Mouse (Mus musculus) embryonic fibroblast, embryonic 13.5 days (primary cell): ENCODE measurements around the gene Leng9. TPM values are rescaled to one million over a fixed set of nuclear protein-coding genes. Genes with fewer than 3 reads are reported as not detected.
"Not testable (repeated sequence)": the region's sequence is repeated elsewhere in the genome, so short reads cannot be mapped to it uniquely, and the experiment has no call there.

Experiments used
- H3K27ac ChIP-seq: 2 replicates; pipeline ENCODE4 v1.5.1; 2012; ENCODE audit warnings: low read length, control low read depth, inconsistent platforms; ENCODE audit not compliant: insufficient read depth
- H3K4me1 ChIP-seq: 2 replicates; pipeline ENCODE4 v1.6.1; 2011; ENCODE audit warnings: low read length; ENCODE audit not compliant: control insufficient read depth, insufficient read depth
- H3K4me3 ChIP-seq: 2 replicates; pipeline ENCODE4 v1.5.1; 2011; ENCODE audit warnings: mild to moderate bottlenecking, control low read depth, low read length; ENCODE audit not compliant: insufficient read depth
- CTCF ChIP-seq: IDR thresholded peaks from 2 replicates; pipeline ENCODE4 v1.5.1; 2011; ENCODE audit warnings: mild to moderate bottlenecking, control low read depth, low read length, moderate library complexity, borderline replicate concordance; ENCODE audit not compliant: insufficient read depth
- POLR2A ChIP-seq: IDR thresholded peaks from 2 replicates; pipeline ENCODE4 v1.6.1; 2011; ENCODE audit warnings: low read depth, mild to moderate bottlenecking, control low read depth, low read length, moderate library complexity
- polyA plus RNA-seq: library from polyadenylated mRNA; stranded (reverse); fragments of >200 nt; gene quantifications from 2 replicates; pipeline ENCODE4 v1.2.4, GENCODE M21; 2011; ENCODE audit warnings: low read depth; ENCODE audit not compliant: missing spikeins, insufficient read length

Gene Leng9
- 2.3 and 2.5 TPM in 2 replicates for polyA plus RNA-seq

DNA sequence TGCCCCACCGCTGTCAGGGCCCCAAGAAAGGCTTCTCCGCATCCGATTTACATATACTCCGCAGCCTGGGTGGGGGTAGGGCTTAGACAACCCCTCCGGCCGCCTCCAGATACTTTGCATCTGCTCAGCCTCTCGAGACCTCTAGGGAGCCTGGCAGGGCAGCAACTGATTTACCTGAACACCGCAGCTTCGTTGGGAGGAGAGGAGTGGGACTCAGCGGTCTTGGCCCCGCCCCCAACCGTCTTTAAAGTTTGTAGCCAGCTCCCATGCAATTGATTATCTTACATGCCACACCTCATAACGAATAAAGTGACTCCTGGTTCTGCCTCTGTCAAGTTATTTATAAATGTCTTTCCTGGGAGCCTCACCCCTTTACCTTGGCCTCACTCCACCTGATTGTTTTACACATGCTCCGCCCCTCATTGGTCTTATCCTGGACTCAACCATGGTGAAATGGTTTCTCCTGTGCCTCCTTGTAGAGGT is at the start of gene Leng9:
Leng9 (minus strand) TSS at position 316 of the 483 bp plus-strand sequence.
- Histone ChIP-seq H3K27ac (peak within 1 kb of the TSS; percentile 91), H3K4me1 (0 out of 2 replicates have a peak, but pooled peaks cover 5% of the 10 kb centered on the region), H3K4me3 (peak within 1 kb of the TSS; percentile 43)
- TF ChIP-seq POLR2A = peak; percentile 1; the same call in 1 of the 2 replicates
- TF ChIP-seq CTCF = no peak

DNA sequence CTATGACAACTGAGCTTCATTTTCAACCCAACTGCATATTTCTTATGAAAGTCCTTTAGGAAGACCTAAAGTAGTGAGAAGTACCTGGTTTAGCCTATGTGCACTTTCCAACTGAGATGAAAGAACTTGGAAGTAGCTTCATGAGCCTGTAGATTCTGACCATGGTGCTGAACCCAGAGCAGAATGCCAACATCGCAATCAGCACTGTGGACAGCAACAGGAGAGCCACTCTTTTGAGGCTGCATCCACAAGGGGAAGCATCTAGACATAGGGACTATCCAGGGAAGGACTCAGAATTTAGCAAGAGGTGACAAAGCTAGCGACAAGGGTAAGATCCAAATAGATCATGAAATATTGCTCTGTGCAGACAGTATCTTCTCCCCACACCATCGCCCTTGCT is 28.3 kb upstream of the Leng9 start:
- TF ChIP-seq CTCF = no peak
- TF ChIP-seq POLR2A = no peak
- H3K27ac ChIP-seq = no peak overlapping the region
- no peaks in the 10 kb centered on the region for H3K4me1 ChIP-seq
- H3K4me3 ChIP-seq = no peak overlapping the region

DNA sequence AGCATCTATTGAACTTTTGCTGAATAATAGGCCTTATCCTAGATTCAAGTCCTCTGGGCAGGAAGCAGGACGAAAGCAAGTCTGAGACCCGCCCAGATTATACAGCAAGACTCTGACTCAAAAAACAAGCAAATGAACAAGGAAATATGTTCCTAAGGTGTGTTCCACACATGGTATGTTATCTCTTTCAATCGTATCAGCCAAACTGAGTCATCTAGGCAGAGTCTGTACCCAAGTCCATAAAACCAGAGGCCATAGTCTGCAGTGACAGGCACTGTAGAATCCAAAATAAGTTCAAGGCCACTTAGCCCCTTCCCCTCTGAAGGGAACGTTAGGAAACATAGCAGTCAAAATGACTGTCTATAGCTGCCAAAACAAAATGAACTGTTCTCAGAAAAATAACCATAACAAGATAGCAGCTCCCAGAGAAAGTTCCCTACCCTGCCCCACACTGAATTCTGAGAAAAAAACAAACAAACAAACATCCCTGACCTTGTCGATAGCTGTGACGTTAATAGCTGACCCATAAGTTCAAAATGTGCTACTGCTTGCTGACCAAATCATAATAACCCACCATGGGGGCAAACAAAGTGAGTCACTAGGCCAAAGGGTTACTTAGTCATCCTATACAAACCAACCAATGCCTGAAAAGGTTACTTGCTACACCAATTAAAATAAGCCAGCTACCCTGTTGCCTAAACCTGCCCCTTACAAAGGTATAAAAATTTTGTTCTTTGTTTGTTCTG is 20.2 kb upstream of the Leng9 start:
- Histone ChIP-seq H3K4me3 (no peak overlapping the region), H3K4me1 (0 out of 2 replicates have a peak, but pooled peaks cover under 1% of the 10 kb centered on the region), H3K27ac (no peak overlapping the region)
- TF ChIP-seq CTCF (no peak), POLR2A (no peak)

- Histone ChIP-seq H3K27ac (no peak overlapping the region), H3K4me1 (peaks cover 5% of the 10 kb centered on the region; the same call in 1 of the 2 replicates), H3K4me3 (no peak overlapping the region)
- TF ChIP-seq POLR2A = no peak
- TF ChIP-seq CTCF = no peak
These were observed 16.9 kb upstream of the Leng9 start for GRCm38 (mm10) chr7:4167098-4167497.

- TF ChIP-seq CTCF (no peak), POLR2A (no peak)
- Histone ChIP-seq H3K4me1 (peaks cover 5% of the 10 kb centered on the region; the same call in 1 of the 2 replicates), H3K4me3 (peak overlapping the region; percentile 24), H3K27ac (peak overlapping the region; percentile 44; the same call in 1 of the 2 replicates)
These were observed 15.1 kb upstream of the Leng9 start for GRCm38 (mm10) chr7:4165286-4165685.

DNA sequence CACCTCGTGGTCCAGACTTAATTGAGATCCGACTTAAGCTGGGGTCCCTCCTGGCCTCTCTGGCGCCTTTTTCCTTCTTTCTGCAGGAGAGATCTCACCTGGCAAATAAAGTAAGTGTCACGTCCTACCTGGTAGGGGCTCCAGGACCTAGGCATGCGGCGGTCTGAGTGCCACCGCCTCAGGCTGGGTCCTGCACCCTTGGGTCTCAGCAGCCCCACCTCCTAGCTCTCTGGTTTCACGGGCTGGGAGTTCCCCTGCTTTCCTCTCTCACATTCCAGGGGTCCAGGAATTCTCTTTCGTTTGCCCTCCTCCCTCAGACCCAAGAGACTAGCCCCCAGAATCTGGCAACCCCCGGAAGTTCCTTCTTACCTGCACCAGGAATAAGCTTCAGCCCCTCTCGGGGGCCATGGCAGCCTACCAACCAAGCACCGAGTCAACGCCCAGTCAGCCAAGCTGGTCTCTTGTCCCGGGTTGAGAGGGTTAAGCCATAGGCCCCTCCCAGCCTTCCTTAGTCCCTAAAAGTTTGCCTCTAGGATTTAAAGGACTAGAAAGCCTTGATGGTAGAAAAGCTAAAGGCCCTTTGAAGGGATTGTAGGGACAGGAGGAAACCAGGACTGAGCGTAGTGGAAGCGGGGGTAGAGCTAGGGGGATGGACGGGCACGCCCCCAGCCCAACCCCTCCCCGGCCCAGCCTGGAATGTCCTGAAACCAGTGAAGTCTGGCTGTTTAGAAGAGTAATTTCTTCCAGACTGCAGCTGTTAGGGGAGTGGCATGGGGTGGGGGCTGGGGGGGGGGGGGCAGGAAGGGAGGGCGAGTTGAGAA is 14.1 kb upstream of the Leng9 start, which contains the start of gene Cdc42ep5:
Cdc42ep5 (minus strand) TSS at position 771 of the 821 bp plus-strand sequence.
- Histone ChIP-seq H3K4me1 (peaks cover 5% of the 10 kb centered on the region; the same call in 1 of the 2 replicates), H3K27ac (peak within 1 kb of the TSS; percentile 65), H3K4me3 (peak within 1 kb of the TSS; percentile 76)
- peak; percentile 51 for TF ChIP-seq POLR2A
- no peak for TF ChIP-seq CTCF

- Histone ChIP-seq H3K27ac (peak overlapping the region; percentile 65), H3K4me3 (peak overlapping the region; percentile 76), H3K4me1 (peaks cover 5% of the 10 kb centered on the region; the same call in 1 of the 2 replicates)
- no peak; the same call in 1 of the 2 replicates for TF ChIP-seq POLR2A
- TF ChIP-seq CTCF = no peak
These were observed 13.4 kb upstream of the Leng9 start for GRCm38 (mm10) chr7:4163571-4164072.

DNA sequence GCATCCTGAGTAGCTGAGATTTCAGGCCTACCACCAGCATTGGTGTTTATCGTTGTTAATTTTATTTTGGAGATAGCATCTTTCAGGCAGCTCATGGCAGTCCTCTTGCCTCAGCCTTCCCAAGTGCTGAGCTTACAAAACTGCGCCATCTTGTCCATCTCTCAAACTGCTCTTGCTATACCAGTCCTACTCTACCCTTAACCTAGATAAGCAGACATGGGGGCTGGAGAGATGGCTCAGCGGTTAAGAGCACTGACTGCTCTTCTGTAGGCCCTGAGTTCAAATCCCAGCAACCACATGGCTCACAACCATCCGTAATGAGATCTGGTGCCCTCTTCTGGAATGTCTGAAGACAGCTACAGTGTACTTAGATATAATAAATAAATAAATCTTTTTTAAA is 11.4 kb upstream of the Leng9 start:
- not testable (repeated sequence) for H3K4me3 ChIP-seq, H3K27ac ChIP-seq, H3K4me1 ChIP-seq

GRCm38 (mm10) chr7:4154976-4155375 is 4.8 kb upstream of the Leng9 start:
- 0 out of 2 replicates have a peak, but pooled peaks cover 4% of the 10 kb centered on the region for H3K4me1 ChIP-seq
- H3K4me3 ChIP-seq = no peak overlapping the region
- H3K27ac ChIP-seq = no peak overlapping the region
- TF ChIP-seq CTCF (no peak), POLR2A (no peak)
